Mouse (Mus musculus) left cerebral cortex, adult 9 months (tissue): ENCODE measurements at regions not wholly inside any gene's neighbourhood (a gene's known extent, or its start where the extent isn't known, plus 50 kb on each side); places are given as distances from the start of the nearest gene placed in this dataset.

ENCODE experiments used
- DNase-seq, 2 experiments: peaks; one replicate each; pipeline ENCODE4 v3.0.0; 2022; ENCODE audit warnings: low spot score in 2 of 2

DNA sequence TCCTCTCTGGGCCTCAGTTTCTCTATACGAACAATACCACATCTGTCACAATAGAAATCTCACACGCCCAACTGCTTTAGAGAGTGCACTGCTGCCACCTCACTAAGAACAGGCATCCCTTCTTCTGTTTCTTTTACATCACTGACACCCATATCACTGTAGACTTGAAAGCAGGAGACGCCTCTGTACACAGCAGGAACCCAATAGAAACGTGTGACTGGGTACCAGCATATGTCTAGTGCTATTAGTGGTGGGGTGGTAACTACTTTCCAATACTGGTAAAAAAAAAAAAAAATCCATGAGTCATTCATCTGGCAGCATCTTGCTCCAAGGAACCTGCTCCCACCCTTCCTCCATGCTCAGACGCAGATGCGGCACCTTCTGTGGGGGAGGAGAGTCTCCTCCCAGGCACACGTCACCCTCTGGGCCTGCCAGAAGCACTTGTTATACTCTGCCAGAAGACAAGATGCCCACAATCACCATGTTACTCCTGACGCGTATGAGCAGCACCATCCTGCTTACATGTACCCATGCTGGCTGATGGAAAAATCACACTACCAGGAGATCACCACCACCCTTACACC lies 151.3 kb upstream of the Plxna4 start:
- peak; percentile 61 to 67 for DNase-seq

DNA sequence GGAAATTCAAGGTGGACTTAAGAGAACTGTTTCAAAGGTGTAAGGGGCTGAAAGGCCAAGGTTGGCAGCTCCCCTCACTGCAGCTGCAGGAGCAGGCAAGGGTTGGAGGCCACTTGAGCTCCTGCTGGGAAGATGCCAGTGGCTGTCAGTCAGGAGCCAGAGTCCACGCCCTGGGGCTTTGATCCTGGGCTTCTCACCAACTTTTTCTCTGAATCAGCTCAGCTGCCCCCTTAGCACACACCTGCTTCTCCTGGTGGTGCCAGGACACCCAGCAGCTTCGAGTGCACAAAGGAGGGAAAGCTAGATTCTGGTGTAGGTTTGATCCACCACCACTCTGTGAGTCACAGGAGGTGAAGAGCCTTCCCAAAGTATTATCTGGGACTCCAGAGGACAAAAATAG lies 140.7 kb upstream of the Plxna4 start:
- no peak for DNase-seq

DNA sequence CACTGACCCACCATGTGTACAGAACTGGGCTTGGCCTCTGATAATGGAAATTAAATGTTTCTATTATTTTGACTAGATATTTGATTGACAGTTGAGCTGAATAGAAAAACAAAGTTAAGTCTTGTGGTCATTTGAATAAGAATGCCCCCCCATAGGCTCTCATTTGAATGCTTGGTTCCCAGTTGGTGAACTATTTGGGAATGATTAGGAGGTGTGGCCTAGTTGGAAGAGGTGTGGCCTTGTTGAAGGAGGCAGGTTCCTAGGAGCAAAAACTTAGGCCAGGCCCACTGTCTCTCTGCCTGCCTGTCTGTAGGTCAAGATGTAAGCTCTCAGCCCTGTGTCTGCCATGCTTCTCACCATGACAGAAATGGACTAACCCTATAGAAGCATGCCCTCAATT lies 138.6 kb upstream of the Plxna4 start:
- DNase-seq: no peak

DNA sequence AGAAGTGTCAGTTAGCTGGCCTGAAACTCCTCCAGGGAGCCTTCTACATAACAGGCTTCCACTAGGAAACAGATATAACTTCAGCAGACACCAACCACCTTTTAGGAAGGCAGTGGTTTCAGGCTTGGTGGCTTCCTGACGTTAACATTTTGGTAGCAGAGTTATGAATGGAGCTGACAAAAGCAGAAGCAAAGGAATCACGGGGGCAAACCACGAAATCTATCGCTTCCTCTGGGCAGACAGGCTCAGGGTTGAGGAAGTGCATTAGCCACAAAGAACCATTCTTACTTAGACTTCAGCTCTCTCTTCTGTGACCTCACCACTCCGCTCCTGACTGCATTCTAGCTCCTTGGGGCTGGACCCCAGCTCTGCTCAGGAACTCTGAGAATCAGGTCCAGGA lies 129.9 kb upstream of the Plxna4 start:
- no peak for DNase-seq

DNA sequence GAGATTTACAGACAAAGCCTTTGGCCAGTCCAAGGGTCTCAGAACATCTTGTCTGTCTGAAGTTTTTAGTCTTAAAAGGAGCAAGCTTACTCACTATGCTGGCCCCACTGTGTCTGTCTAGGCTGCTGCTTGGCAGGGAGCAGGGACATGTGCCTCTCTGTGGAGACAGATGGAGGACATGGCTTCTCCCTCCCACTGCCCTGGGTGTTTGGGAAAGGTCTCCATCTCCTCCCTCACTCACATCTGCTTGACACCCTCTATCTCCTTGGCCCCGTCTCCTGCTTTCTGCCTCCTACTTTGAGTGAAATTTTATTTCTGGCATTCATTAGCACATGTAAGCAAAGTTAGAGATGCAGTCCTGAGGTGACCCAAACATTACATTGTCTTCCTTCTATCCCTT lies 127.1 kb upstream of the Plxna4 start:
- DNase-seq: peak; percentile 37 to 56

DNA sequence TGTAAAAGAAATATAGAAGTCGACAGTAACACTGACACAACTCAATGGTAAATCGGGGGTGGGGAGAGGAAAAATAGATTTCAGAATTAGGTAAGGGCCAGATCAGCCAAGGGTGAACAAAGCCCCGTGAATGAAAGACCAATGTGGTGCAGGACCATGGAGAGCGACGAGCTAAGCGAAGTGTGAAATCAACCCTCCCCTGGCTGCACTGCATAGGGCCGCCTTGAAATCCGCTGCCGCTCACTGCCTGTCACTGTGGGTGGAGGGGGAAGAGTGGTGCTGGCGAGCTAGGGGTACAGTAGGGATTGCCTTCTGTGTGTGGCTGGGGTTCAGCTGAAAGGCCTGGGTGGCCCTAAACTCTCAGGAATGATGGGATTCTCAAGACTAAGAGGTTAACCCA lies 122.2 kb upstream of the Plxna4 start:
- DNase-seq: no peak

DNA sequence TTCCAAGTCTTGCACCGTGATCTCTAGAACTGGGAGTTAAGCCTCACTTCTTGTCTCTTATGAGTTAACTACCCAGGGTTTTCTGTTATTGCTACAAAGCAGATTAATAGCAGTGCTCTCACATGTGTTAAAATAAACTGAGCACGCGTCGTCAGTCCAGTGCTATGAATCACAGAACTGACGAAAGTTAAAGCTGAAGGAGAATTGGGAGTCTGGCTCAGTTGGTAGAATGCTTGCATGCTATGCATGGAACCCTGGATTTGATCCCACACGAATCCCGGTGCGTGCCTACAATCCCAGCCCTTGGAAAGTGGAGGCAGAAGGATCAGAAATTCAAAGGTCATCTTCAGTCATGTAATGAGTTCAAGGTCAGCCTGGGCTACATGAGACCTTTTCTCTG lies 121.6 kb upstream of the Plxna4 start:
- no peak for DNase-seq

DNA sequence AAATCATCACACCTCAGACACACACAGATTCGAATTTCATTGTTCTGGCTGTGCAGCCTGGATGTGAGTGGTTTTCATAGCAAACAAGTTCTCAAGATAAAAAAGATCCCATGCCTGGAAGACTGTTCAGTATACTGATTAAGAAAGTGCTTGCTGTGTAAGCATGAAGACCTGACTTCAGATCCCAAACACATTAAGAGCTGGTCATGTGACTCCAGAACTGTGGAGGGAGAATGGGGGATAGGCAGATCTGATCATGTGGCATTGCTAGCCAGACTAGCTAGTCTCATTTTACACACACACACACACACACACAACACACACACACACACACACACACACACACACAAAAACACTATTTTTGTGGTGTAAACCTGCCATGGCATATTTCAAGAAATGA lies 119.4 kb upstream of the Plxna4 start:
- no peak for DNase-seq

DNA sequence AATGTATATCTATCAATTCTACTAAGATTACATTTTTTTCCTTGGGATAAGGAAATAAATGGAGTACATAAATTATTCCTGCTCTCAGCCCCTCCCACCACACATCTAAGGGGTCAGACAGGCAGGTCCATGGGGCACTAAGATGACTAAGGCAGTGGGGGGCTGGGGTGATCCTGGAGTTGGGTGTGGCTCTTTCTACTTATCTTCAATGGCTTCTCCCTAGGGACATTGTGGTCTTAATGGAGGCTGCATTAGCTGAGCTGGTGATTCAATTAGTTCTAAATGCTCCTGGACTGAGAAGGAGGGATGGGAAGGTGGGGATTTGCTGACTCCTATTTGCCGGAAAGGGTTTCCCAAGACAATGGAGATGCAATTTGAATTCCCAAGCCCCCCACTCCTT lies 118.4 kb upstream of the Plxna4 start:
- no peak for DNase-seq

DNA sequence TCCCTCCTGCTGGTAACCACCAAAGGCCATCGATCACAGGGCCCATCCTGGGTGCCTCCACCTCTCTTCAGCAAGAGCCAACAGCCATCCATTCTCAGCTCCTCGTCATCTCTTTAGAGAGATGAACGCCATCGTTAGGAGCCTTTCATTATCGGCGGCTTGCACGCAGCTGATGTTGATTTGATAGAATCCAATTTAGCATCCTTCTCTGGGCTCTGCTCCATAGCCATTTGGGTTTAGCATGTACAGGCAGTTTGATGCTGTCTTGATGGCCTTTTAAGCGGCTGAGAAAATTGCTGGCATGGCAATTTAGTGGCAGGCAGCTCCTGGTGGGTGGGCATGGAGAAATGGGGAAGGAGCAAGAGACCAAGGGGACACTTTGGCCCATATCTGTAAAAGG lies 115.5 kb upstream of the Plxna4 start:
- DNase-seq: no peak

DNA sequence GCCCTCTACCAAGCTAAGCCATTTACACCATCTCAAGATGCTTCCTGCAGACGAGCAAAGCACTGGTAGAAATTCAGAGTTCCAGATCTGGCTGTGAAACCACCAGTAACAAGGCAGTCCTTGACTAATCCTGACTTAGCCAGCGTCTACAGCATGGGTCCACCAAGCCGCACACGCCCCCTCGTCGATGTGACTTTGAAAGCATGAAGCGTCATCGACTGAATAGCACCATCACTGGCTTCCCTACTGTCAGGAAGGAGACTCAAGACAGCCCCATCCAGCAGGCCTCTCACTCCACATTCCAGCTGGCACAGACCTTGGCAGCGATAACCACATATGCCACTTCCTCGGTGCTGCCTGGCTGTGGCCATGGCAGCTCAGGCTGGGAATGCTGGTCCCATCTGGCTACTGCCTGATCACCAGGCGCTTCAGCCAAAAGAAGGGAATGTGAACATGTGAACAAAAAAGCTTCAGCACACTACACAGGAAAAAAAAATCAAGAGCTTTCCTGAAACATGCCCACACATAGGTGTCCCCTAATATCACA lies 114.3 kb upstream of the Plxna4 start:
- DNase-seq: peak in 1 of 2 experiments; percentile 52

DNA sequence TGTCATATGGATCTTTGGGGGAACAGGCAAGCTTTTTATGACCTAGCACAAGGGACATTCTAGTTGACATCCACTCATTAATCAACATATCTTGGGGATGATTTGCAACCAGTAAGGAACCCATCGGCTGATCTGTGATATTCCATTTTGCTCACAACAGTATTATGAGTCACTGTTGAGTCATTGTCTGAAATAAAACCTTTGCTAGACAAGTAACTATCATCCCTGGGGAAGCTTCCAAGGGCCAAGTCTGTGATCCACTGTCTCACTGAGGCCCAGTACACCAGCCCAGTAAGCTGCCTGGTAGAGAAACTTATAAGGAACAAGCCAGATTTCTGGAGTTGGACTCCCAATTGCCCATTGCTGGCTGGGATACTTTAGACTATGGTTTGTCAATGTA lies 111.8 kb upstream of the Plxna4 start:
- no peak for DNase-seq

DNA sequence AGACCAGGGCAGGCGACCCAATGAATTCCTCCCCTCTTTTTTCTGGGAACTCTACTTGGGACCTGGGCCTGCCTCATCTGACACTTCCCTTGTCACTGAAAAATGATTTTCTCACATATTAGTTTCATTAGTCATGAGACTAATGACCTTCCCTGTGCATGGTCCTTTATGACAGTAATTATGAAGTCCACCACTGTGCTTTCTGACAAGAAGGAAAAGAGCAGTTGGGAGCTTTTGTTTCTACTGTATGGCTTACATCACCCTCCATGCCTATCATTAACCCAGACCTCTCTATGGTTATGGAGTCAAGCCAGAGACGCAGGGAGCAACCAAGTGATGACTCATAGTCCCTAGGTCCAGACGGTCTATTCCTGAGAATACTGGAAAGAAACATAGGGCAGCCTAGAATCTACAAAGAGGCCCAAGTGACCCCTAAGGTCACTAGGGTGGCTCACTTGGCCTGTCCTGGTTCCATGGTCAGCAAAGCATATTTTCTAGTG lies 109.8 kb upstream of the Plxna4 start:
- no peak for DNase-seq

DNA sequence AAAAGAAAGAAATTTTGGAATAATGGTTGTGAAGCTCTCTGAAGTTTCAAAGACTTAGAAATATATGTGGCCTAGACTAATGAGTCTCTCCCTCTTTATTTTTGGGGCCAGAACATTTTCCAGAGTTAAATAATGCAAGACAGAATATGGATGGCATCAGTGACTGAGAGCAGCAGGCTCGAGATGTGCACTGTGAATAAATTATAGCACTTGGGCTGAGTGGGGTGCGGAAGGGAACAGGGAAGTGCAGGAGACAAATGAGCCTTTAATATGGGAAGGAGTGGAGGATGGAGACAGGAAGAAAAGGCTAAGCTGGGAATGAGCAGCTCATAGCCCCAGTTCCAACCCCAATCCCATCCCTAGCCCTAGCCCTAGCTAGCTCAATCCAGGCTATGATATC lies 108.0 kb upstream of the Plxna4 start:
- DNase-seq: no peak

DNA sequence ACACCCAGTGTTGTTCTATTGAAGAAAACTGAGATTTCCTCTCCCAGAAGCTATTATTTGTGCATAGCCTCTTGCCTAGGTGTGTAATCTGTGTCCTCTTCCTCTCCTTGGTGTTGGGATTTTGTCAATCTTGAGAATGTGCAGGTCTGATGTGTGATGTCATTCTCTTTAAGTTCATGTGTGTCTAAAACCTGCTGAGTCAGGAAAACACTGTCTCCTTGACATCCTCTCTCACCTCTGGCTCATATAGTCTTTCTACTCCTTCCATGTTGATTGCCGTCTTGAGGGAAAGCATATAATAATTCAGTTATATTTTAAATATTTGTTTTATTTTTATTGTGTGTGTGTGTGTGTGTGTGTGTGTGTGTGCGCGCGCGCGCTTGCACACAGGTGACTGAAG lies 84.6 kb upstream of the Plxna4 start:
- DNase-seq: no peak

DNA sequence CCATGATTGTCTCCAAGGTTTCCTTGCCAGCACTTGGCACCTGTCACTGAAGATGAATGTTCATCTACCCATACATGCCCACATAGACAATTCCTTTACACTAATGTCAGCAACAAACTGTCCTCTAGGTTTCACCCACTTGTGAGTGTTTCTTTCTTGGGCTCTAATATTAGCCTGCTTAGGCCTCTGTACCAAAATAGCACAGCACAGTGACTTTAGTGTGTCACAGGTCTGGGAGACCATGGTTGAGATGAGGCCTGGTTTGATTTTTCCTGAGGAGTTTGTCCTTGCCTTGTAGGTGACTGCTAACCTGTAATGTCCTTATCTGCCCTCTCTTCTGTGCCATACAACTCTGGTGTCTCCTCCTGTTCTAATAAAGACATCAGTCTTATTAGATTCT lies 71.8 kb upstream of the Plxna4 start:
- no peak for DNase-seq

DNA sequence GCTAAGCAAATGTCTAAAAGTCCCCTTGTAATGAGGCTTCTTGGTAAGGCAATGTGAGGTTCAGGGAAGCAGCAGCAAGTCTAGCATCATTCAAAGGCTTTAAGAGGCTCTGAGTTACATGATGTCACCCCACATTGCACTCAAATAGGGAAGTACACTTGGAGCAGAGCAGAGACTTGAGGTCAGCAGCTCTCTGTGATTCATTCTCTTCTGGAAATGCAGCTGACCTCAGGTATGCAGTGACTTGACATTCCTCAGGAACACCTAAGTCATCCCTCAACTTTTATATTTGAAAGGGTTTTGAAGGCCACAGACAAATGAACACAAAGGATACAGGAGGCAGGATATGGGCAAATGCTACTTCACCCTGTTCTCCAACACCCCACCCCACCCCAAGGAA lies 69.4 kb upstream of the Plxna4 start:
- no peak for DNase-seq

DNA sequence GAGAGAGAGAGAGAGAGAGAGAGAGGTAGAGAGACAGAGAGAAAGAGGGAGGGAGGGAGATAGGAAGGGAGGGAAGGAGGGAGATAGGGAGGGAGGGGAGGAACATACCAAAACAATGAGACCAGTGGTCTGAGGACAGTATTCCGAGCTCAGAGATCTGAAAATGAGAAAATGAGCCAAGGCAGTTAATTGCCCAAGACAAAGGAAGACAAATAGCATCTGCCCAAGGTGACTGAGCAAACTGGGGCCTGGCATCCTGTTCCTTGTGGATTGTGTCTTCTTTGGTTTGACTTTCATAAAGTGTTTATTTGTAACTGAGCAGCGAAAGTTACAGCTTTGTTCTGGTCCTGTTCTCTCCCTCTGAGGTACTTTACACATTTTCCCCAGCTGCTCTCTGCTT lies 66.2 kb upstream of the Plxna4 start:
- DNase-seq: no peak

DNA sequence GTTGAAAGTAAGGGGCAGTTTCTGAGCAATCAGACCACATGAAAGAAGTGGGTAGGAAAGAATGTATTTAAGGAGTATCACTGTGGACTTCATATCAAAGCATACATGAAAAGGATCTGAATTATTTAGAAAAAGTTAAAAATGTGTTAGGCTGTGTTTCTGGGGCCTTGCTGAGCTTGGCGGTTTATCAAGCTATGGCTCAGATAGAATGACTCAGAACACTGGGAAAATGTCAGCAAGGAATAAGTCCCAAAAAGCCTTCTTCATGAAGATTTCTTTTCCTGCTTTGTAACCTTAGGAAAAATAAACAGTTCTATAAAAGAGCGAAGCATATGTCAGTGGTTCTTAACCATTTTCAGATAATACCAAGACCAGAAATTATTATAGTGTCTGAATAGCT lies 56.0 kb upstream of the Plxna4 start:
- no peak for DNase-seq

DNA sequence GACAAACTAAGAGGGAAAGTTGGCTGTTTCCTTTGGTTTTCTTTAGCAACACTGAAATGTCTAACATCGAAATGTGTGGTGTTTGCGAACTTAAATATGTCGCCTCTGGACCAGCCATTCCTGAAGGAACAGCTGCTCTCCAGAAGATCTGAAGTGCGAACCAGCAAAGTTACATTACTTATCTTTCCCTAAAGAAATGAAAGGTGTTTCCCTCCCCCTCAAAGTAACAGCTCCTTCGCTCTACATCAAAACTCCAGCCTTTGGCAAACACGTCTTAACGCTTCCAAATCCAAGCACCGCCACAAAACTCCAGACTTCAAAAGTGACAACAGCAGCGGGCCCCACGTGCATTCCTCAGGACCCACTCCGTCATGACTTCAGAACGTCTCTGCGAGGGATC lies 50.9 kb upstream of the Plxna4 start:
- DNase-seq: peak; percentile 56 to 60
